Mouse (Mus musculus) C2C12 (cell line): ENCODE measurements around the gene Rnasek.

ENCODE experiments used
- CTCF ChIP-seq: IDR thresholded peaks from one replicate; pipeline ENCODE4 v1.5.1; 2011; ENCODE audit not compliant: control insufficient read depth, insufficient read depth, insufficient read length
- FOSL1 ChIP-seq: IDR thresholded peaks from one replicate; pipeline ENCODE4 v1.8.0; 2011; ENCODE audit warnings: mild to moderate bottlenecking, low read length; ENCODE audit not compliant: poor library complexity, insufficient read depth, severe bottlenecking
- MAX ChIP-seq: IDR thresholded peaks from one replicate; pipeline ENCODE4 v1.6.1; 2011; ENCODE audit warnings: mild to moderate bottlenecking, control low read depth
- MYOG ChIP-seq: IDR thresholded peaks from one replicate; pipeline ENCODE4 v1.6.1; 2011; ENCODE audit not compliant: control insufficient read depth, insufficient read length; ENCODE audit errors: extremely low read depth
- USF1 ChIP-seq: IDR thresholded peaks from one replicate; pipeline ENCODE4 v1.6.1; 2011; ENCODE audit warnings: low read depth, mild to moderate bottlenecking, control low read depth, moderate library complexity

DNA sequence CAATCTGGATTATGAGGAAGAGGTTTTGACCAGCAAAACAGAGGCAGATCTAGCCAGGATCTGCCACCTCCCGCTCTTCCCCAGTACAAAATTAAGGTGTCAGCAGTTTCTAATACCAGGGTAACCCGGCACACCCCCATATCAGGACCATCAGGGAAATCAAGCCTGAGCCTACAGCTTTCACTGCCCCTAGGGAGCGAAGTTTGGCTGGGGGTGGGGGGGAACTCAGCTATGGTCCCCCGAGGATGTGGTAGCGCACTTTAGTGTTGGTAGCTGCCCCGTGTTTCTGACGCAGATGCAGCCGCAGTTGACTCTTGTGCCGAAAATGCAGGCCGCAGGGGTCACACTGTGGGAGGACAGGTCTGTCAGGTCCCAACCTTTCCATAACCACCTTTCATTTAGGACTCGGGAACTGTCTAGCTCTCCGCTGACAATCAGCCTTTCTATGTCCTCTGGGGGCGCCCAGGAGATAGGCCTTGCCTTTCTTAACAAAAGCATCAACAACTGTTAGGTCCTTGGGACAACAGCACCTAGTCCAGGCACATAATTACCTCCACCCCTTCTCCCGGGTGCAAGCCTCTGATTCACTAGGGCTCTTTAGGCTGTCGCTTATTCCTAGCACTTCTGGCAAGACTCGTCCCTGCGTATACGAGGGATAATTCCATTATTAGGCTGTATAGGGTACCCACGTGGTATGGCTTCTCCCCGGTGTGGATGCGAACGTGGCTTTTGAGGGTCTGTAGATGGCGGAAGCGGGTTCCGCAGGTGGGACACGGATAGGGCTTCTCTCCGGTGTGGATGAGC lies 13.6 kb downstream of the Rnasek start:
- TF ChIP-seq USF1 (no peak), CTCF (no peak), FOSL1 (no peak), MYOG (no peak), MAX (no peak)
